Mouse (Mus musculus) spleen, postnatal 4 days (tissue): ENCODE results near the gene Olfr1382.
"Not testable (repeated sequence)": the region's sequence is repeated elsewhere in the genome, so short reads cannot be mapped to it uniquely, and the experiment has no call there.

Experiments
- DNase-seq, 2 experiments: peaks; one replicate each; pipeline ENCODE4 v3.0.0; 2022; ENCODE audit warnings: low spot score in 2 of 2

The Olfr1382 gene

DNA sequence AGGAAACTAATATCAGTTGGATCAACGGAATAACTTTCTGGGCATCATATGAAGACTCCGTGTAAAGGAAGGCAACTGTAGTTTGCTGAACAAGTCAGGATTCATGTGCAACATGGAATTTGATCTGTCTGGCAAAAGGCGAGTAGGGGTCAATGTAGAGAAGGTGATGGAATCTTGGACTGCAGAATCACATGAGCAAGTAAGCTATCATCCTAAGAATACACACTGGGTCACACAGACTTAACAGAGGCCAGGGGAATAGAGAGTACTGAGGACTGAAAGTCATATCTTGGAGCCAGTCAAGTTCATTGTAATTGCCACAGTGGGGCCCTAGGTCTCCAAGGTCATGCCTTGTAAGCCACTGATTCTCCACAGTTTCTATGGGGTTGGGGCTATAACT, at the start of gene Olfr1382:
Gene Olfr1382, plus strand, starts transcription at position 301 of the 400 bp plus-strand sequence.
- DNase-seq = no peak

- DNase-seq = no peak
Observed at GRCm38 (mm10) chr11:49485973-49486372, 42.1 kb upstream of the Olfr1382 start.

GRCm38 (mm10) chr11:49488770-49489169, 39.3 kb upstream of the Olfr1382 start, which contains the start of gene Olfr1385:
Gene Olfr1385, plus strand, starts transcription at chr11:49489070.
- not testable (repeated sequence) for DNase-seq

DNA sequence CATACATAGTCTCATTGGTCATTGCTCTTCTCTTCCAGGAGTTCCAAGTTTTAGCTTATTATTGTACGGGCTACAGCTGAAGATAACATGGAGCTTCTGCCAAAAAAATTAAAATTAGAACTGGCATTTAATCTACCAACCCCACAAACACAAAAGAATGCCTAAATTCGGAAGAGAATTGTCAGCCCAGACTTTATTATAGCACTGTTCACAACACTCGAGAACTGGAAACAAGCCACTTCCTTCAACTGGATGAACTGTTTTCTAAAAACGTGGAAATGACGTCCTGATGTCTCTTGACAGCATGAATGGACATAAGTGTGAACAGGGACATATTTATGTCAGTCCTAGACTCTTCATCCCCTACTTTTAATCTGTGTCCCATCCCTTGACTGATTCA, 10.0 kb upstream of the Olfr1382 start:
- DNase-seq = no peak

DNA sequence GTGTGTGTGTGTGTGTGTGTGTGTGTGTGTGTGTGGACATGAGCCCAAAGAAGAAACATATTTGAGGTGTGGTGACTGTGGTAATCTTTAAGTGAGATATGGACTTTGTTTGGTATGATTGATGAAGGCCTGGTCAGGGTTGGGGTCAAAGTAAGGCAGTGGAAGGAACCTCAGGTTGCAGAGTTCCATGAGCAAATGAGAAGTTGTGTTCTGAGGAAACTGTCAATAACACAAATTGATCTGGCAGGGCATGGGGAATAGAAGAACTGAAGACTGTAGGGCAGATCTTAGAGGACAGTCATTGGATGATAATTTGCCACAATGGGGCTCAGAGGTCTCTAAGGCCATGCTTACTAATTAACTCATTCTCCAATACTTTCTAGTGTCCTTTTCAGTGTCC, 8.7 kb upstream of the Olfr1382 start, which contains the start of gene Olfr1383:
Gene Olfr1383, plus strand, starts transcription at position 301 of the 400 bp plus-strand sequence.
- no peak for DNase-seq

GRCm38 (mm10) chr11:49532761-49533160, 4.7 kb downstream of the Olfr1382 start:
- DNase-seq = no peak

GRCm38 (mm10) chr11:49536631-49537030, 8.6 kb downstream of the Olfr1382 start:
- DNase-seq = not testable (repeated sequence)

GRCm38 (mm10) chr11:49543149-49543548, 15.1 kb downstream of the Olfr1382 start, which contains the start of gene Olfr1381:
Gene Olfr1381, plus strand, starts transcription at chr11:49543449.
- not testable (repeated sequence) for DNase-seq

GRCm38 (mm10) chr11:49554033-49554432, 26.0 kb downstream of the Olfr1382 start:
- not testable (repeated sequence) for DNase-seq

DNA sequence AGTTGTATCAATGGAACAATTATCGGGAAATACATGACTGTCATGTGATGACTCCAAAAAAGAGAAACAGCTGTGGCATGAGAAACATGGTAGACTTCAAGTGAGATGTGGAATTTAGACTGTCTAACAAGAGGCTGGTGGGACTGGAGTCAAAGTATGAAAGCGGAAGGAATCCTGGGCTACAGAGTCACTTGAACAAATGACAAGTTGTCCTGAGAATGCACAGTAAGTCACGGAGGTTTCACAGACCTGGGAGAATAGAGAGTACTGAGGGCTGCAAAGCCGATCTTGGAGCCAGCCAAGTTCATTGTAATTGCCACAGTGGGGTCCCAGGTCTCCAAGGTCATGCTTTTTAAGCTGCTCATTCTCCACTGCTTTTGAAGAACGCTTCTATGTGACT, 28.5 kb downstream of the Olfr1382 start, which contains the start of gene Olfr1380:
Gene Olfr1380, plus strand, starts transcription at position 301 of the 400 bp plus-strand sequence.
- DNase-seq = not testable (repeated sequence)

- not testable (repeated sequence) for DNase-seq
Observed at GRCm38 (mm10) chr11:49575054-49575453, 47.0 kb downstream of the Olfr1382 start.

DNA sequence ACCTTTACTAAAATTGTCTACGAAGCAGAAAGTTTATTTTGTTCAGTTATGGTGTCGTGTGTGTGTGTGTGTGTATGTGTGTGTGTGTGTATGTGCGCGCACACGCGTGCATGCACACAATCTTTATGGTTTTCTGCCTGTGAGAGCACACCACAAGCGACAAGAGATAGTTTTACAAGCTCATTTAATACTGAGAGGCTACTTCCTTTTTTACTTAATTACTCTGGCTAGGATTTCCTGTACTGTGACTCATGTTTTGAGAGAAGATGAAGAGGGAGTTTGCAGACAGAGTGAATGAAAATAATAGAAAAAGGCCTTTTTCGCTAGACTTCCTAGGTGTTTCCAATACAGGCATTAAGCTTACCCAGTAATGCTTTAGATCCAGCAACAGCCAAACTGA, 52.4 kb downstream of the Olfr1382 start:
- not testable (repeated sequence) for DNase-seq
